Mouse (Mus musculus) neural tube, embryonic 10.5 days (tissue): Measurements from ENCODE around the gene Ifitm6.
"Not testable (repeated sequence)": the region's sequence is repeated elsewhere in the genome, so short reads cannot be mapped to it uniquely, and the experiment has no call there.

Experiments used
- DNase-seq: peaks from one replicate; pipeline ENCODE4 v3.0.0-alpha.2; 2017; ENCODE audit warnings: low spot score; ENCODE audit errors: extremely low spot score

The Ifitm6 gene

DNA sequence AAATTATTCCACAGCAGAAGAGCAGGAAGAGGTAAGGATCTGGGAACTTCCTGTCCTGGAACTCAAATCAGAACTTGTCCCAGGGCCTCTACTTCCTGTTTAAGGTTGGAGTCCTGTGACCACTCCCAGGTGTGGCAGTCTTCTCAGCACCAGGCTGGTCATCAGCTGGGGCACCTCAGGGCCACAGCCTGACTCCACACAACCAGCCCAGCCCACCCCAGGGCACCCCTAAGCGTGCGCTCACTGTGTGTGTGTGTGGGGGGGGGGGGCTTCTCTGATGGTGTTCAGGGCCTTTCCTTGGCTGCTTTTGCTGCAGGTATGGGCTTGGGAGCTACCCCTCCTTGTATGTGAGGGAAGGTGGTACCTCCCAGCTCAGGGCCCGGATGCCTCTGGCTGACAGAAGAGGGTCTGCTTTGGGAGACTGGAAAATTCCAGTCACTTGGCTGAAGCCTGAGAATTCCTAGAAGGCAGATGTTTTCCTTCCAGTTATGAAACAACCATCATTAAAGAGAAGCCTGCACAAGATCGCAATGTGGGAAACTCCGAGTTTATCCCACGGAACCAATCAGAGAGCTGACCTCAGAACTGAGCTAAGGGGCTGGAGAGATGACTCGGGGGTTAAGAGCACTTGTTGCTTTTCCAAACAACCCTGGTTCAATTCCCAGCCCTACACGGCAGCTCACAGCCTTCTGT is 46.1 kb downstream of the Ifitm6 start:
- no peak for DNase-seq

GRCm38 (mm10) chr7:140970931-140971330 is 46.8 kb downstream of the Ifitm6 start:
- no peak for DNase-seq

DNA sequence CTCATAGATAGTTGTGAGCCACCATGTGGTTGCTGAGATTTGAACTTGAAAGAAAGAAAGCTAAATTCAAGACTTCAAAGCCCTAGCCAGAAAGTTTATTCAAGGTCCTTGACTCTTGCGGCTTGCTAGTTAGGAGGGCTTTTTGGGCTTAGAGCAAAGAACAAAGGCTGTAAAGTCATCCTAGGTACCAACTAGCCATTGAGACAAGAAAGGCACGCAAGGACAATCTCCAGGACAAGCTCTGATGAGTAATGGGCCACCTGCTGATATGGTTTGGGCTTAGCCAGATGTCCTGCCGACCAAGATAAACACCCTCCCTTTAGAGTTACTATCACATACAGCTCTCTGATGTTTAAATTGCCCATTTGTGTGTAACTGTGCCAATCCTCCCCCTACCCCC is 49.0 kb downstream of the Ifitm6 start:
- DNase-seq, result not testable (repeated sequence)

DNA sequence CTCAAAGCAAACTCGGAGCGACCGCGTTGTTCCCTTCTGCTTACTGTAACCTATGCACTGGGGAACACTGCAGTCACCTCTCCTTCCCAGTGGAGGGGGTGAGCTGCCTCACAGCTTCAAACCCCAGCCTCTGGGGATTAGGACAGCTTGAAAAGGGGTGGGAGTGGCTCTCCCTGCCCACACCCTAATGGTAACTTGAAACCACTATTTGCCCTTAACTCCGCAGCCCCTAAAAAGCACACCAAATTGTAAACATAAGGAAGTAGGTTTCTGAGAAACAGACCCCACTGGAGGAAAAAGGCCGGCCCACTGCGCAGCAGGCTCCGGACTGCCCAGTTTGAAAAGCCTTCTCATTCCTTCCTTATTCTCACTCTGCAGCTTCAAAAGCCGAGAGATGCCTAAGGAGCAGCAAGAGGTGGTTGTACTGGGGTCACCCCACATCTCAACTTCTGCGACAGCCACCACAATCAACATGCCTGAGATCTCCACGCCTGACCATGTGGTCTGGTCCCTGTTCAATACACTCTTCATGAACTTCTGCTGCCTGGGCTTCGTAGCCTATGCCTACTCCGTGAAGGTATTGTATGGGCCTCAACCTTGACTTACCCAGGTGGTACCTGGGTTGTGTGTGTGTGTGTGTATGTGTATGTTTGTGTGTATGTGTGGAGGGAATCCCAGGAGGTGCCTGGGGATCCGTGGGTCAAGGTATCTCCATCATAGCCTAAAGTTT is 49.7 kb downstream of the Ifitm6 start:
- DNase-seq, result no peak

DNA sequence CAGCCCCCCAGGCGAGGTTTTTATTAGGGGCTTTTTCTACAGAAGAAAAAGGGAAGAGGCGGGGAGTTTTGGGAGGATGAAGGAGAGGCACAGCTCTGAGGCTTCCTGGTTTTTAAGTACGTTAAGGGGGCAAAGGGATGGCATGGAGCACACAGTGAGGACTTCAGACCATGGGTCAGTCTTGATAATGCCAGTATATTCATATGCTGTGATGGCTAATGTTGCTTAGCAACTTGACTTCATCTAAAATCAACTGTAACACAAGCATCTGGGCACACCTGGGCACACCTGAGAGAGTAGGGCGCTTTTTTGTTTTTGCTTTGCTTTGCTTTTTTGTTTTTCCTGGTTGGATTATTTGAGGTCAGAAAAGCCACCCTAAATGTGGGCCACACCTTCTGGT is 50.8 kb downstream of the Ifitm6 start, which contains the start of gene Ifitm1:
Ifitm1 (plus strand) TSS at position 301 of the 400 bp plus-strand sequence.
- no peak for DNase-seq
